ENCODE assay signal across 9 mouse cellular contexts in the genomic region with DNA sequence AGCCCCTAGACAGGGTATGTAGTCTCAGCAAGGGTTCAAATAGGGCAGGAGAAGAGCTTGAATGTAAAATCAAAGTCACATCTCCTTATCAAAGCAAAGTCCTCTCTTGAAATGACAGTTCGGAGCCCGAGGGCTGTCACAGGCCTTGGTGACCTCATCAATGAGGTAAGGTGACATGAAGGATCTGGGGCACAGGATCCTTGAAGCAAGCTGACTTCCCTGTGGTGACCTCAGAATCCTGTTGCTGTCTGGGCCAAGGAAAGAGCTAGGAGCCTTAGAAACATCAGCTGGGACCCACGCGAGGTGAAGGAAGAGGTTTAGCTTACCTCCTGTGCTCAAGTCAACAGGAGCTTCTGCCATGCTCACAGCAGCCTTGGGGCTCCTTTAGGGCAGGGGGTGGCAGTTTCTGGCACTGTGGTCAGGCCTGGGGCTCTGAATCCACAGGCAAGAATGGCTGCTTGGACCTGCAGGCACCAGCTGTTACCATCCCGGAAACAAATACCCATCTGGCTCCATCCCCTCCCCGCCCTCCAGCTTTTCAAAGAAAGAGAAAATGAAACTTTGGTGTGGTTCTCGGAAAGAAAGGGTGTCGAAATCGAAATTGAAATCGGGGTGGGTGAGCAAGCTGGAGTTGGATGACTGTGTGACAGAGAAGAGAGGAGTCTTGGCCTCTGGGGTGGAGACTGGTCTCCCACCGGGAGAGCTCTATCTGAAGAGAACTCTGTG. TPM values are rescaled to one million over a fixed set of nuclear protein-coding genes. Genes with fewer than 3 reads are reported as not detected.
DNase-seq lines count a peak whose midpoint lies in the region; ATAC-seq and TF ChIP-seq lines count a peak whose summit lies in the region.
"Had no signal": no experiment of that assay in that cellular context is flagged by ENCODE, and none has a peak within 500 bp of the region (broad histone marks: within the 10 kb centered on the region; RNA-seq: fewer than 3 reads in every experiment).

A gene (minus strand): TSS at position 508 of the 726 bp plus-strand sequence.

- TF ChIP-seq POLR2A in embryonic fibroblast, embryonic 13.5 days (IDR thresholded peaks at IDR 0.05; ENCODE audit: low read depth, low read length), result no peak

- no peaks in the 10 kb centered on the region for H3K9me3 ChIP-seq in heart, embryonic 15.5 days (replicated peaks)
- H3K9me3 ChIP-seq in heart, embryonic 12.5 days (replicated peaks), result peaks cover 4% of the 10 kb centered on the region; the same call in 1 of the 2 replicates
- no peaks in the 10 kb centered on the region for H3K9me3 ChIP-seq in forebrain, embryonic 16.5 days (ENCODE audit: control insufficient read depth, low read length)
- H3K9me3 ChIP-seq: liver, embryonic 13.5 days had no signal

- no peaks in the 10 kb centered on the region for H3K36me3 ChIP-seq in heart, embryonic 15.5 days
- H3K36me3 ChIP-seq in heart, embryonic 12.5 days, result no peaks in the 10 kb centered on the region
- H3K36me3 ChIP-seq in forebrain, embryonic 16.5 days (ENCODE audit: control insufficient read depth, insufficient read depth), result no peaks in the 10 kb centered on the region
- H3K36me3 ChIP-seq: liver, embryonic 13.5 days had no signal

- peak; percentile 61 to 69 for DNase-seq in B cell, adult 2 months
- peak; percentile 89 for DNase-seq in naive thymus-derived CD4-positive, alpha-beta T cell, adult 2 months (ENCODE audit: low read depth)
- DNase-seq in MN1 (ENCODE audit: low spot score), result no peak
- DNase-seq in adrenal gland, postnatal 14 days, result no peak
- DNase-seq: liver, embryonic 13.5 days had no signal

- H3K4me3 ChIP-seq in heart, embryonic 15.5 days, result no peak within 1 kb of the TSS
- H3K4me3 ChIP-seq in heart, embryonic 12.5 days, result no peak within 1 kb of the TSS
- H3K4me3 ChIP-seq in embryonic fibroblast, embryonic 13.5 days (ENCODE audit: insufficient read depth, low read length), result no peak within 1 kb of the TSS
- no peak within 1 kb of the TSS for H3K4me3 ChIP-seq in forebrain, embryonic 16.5 days (replicated peaks; ENCODE audit: low read length)
- H3K4me3 ChIP-seq: liver, embryonic 13.5 days had no signal

- 0 out of 2 replicates have a peak, but pooled peaks cover 4% of the 10 kb centered on the region for H3K27me3 ChIP-seq in heart, embryonic 15.5 days
- H3K27me3 ChIP-seq in heart, embryonic 12.5 days (replicated peaks), result peaks cover 7% of the 10 kb centered on the region; the same call in 1 of the 2 replicates
- no peaks in the 10 kb centered on the region for H3K27me3 ChIP-seq in forebrain, embryonic 16.5 days (replicated peaks; ENCODE audit: control insufficient read depth, insufficient read depth, low read length)
- H3K27me3 ChIP-seq: liver, embryonic 13.5 days had no signal

- no peak for TF ChIP-seq CTCF in embryonic fibroblast, embryonic 13.5 days (IDR thresholded peaks at IDR 0.05; ENCODE audit: borderline replicate concordance, insufficient read depth, low read length)

- peak within 1 kb of the TSS; percentile 18; the same call in 1 of the 2 replicates for H3K27ac ChIP-seq in heart, embryonic 15.5 days
- no peak within 1 kb of the TSS for H3K27ac ChIP-seq in heart, embryonic 12.5 days (ENCODE audit: poor library complexity, severe bottlenecking)
- peak within 1 kb of the TSS; percentile 2; the same call in 1 of the 2 replicates for H3K27ac ChIP-seq in embryonic fibroblast, embryonic 13.5 days (ENCODE audit: insufficient read depth, low read length)
- no peak within 1 kb of the TSS for H3K27ac ChIP-seq in forebrain, embryonic 16.5 days (ENCODE audit: low read length)
- H3K27ac ChIP-seq: liver, embryonic 13.5 days had no signal

- H3K9ac ChIP-seq in heart, embryonic 15.5 days, result no peak within 1 kb of the TSS
- no peak within 1 kb of the TSS for H3K9ac ChIP-seq in heart, embryonic 12.5 days
- H3K9ac ChIP-seq in forebrain, embryonic 16.5 days (replicated peaks; ENCODE audit: low read depth, low read length), result no peak within 1 kb of the TSS
- H3K9ac ChIP-seq: liver, embryonic 13.5 days had no signal

- H3K4me1 ChIP-seq in heart, embryonic 15.5 days (replicated peaks), result peaks cover 7% of the 10 kb centered on the region; the same call in 1 of the 2 replicates
- no peaks in the 10 kb centered on the region for H3K4me1 ChIP-seq in heart, embryonic 12.5 days (replicated peaks)
- no peaks in the 10 kb centered on the region for H3K4me1 ChIP-seq in embryonic fibroblast, embryonic 13.5 days (ENCODE audit: control insufficient read depth, insufficient read depth, low read length)
- no peaks in the 10 kb centered on the region for H3K4me1 ChIP-seq in forebrain, embryonic 16.5 days (replicated peaks; ENCODE audit: control insufficient read depth, insufficient read depth, low read length)
- H3K4me1 ChIP-seq: liver, embryonic 13.5 days had no signal

- WGBS in heart, embryonic 15.5 days, result 58% methylated on average over 11 of the region's 11 CpGs
- 62% methylated on average over 11 of the region's 11 CpGs for WGBS in heart, embryonic 12.5 days
- WGBS in forebrain, embryonic 16.5 days, result 75% methylated on average over 11 of the region's 11 CpGs

- no peak for ATAC-seq in heart, embryonic 15.5 days (replicated peaks; ENCODE audit: insufficient number of reproducible peaks, insufficient read depth, low FRiP score, low read depth)
- no peak for ATAC-seq in heart, embryonic 12.5 days (ENCODE audit: insufficient number of reproducible peaks, low FRiP score)
- ATAC-seq in forebrain, embryonic 16.5 days, result no peak

- no peak within 1 kb of the TSS for H3K4me2 ChIP-seq in heart, embryonic 15.5 days
- no peak within 1 kb of the TSS for H3K4me2 ChIP-seq in heart, embryonic 12.5 days
- H3K4me2 ChIP-seq in forebrain, embryonic 16.5 days (ENCODE audit: low read length), result no peak within 1 kb of the TSS
- H3K4me2 ChIP-seq: liver, embryonic 13.5 days had no signal

RNA-seq across cellular contexts. Expression of the gene that starts here (rescaled TPM):
- 0.68 and 2.3 TPM in 2 replicates for polyA plus RNA-seq in heart, embryonic 15.5 days (2015; fragmentation: Nextera tagmentation; extraction: Ambion mirVana)
- polyA plus RNA-seq in heart, embryonic 12.5 days (2016; fragmentation: Nextera tagmentation; extraction: Ambion mirVana), result not detected in 2 replicates
- 2.6 and 5.6 TPM in 2 replicates for polyA plus RNA-seq in embryonic fibroblast, embryonic 13.5 days (2011; ENCODE audit: insufficient read length, low read depth, missing spikeins)
- not detected in 2 replicates for polyA plus RNA-seq in forebrain, embryonic 16.5 days (2015; fragmentation: Nextera tagmentation; extraction: Ambion mirVana)
- 2.6 and 4.3 TPM in 2 replicates for total RNA-seq in adrenal gland, postnatal 14 days (2021)

Comparison
In these comparisons a context has a peak if more than half of its experiments do, and no peak if none do; other contexts are left out.
1. H3K27ac ChIP-seq: peak in heart, embryonic 15.5 days (single experiment) and embryonic fibroblast, embryonic 13.5 days (single experiment); none in heart, embryonic 12.5 days (single experiment) and forebrain, embryonic 16.5 days (single experiment).
2. DNase-seq: peak in B cell, adult 2 months (2 of 2) and naive thymus-derived CD4-positive, alpha-beta T cell, adult 2 months (single experiment); none in MN1 (single experiment) and adrenal gland, postnatal 14 days (single experiment).